Mouse (Mus musculus): ENCODE results near the gene Zfp326. TPM values are rescaled to one million over a fixed set of nuclear protein-coding genes. Genes with fewer than 3 reads are reported as not detected.
A peak's percentile ranks its signal among the peaks of the same experiment; 100 is the strongest.

Gene Zfp326
- polyA plus RNA-seq (2014; fragmentation: Nextera tagmentation; extraction: Ambion mirVana), result 44.1 and 47.7 TPM in 2 replicates

- no peaks in the 10 kb centered on the region for H3K27me3 ChIP-seq (ENCODE audit: control insufficient read depth, insufficient read depth, low read length)
- no peaks in the 10 kb centered on the region for H3K9me3 ChIP-seq (ENCODE audit: control insufficient read depth, low read length)
- peak within 1 kb of the TSS; percentile 96 for H3K4me3 ChIP-seq (ENCODE audit: low read depth, low read length)
- peak within 1 kb of the TSS; percentile 69 for H3K4me2 ChIP-seq (ENCODE audit: low read depth, severe bottlenecking)
- no peaks in the 10 kb centered on the region for H3K36me3 ChIP-seq (ENCODE audit: control insufficient read depth, insufficient read depth, low read length)
- DNase-seq (ENCODE audit: low spot score) (peak; percentile 96), ATAC-seq (ENCODE audit: insufficient number of reproducible peaks, low FRiP score, low TSS enrichment, low read depth) (peak; percentile 97)
- WGBS, result under 1% methylated on average over 74 of the region's 83 CpGs
- H3K9ac ChIP-seq (ENCODE audit: low read length), result peak within 1 kb of the TSS; percentile 100
- peaks cover 12% of the 10 kb centered on the region; the same call in 1 of the 2 replicates for H3K4me1 ChIP-seq (ENCODE audit: control insufficient read depth, insufficient read depth, low read length)
- peak within 1 kb of the TSS; percentile 84 for H3K27ac ChIP-seq (replicated peaks; ENCODE audit: low read depth, low read length)
Measured at GRCm38 (mm10) chr5:105876068-105876924, at the start of gene Zfp326. Zfp326 (plus strand) TSS chr5:105876565.

GRCm38 (mm10) chr5:105826916-105827510 is 49.4 kb upstream of the Zfp326 start:
- no peak for ATAC-seq (ENCODE audit: insufficient number of reproducible peaks, low FRiP score, low TSS enrichment, low read depth)
- Histone ChIP-seq H3K27ac (replicated peaks; ENCODE audit: low read depth, low read length) (no peak overlapping the region), H3K9ac (ENCODE audit: low read length) (no peak overlapping the region), H3K36me3 (ENCODE audit: control insufficient read depth, insufficient read depth, low read length) (no peaks in the 10 kb centered on the region), H3K4me1 (ENCODE audit: control insufficient read depth, insufficient read depth, low read length) (peaks cover 10% of the 10 kb centered on the region; the same call in 1 of the 2 replicates), H3K4me3 (ENCODE audit: low read depth, low read length) (no peak overlapping the region), H3K9me3 (ENCODE audit: control insufficient read depth, low read length) (no peaks in the 10 kb centered on the region), H3K4me2 (ENCODE audit: low read depth, severe bottlenecking) (no peak overlapping the region), H3K27me3 (ENCODE audit: control insufficient read depth, insufficient read depth, low read length) (no peaks in the 10 kb centered on the region)
- DNase-seq (ENCODE audit: low spot score), result no peak
- 51% methylated on average over 5 of the region's 5 CpGs for WGBS

- H3K9me3 ChIP-seq (ENCODE audit: control insufficient read depth, low read length), result no peaks in the 10 kb centered on the region
- no peak overlapping the region for H3K4me2 ChIP-seq (ENCODE audit: low read depth, severe bottlenecking)
- WGBS, result 94% methylated on average over 3 of the region's 3 CpGs
- no peaks in the 10 kb centered on the region for H3K36me3 ChIP-seq (ENCODE audit: control insufficient read depth, insufficient read depth, low read length)
- H3K27ac ChIP-seq (replicated peaks; ENCODE audit: low read depth, low read length), result no peak overlapping the region
- ATAC-seq (ENCODE audit: insufficient number of reproducible peaks, low FRiP score, low TSS enrichment, low read depth), result no peak
- peaks cover 6% of the 10 kb centered on the region; the same call in 1 of the 2 replicates for H3K4me1 ChIP-seq (ENCODE audit: control insufficient read depth, insufficient read depth, low read length)
- H3K4me3 ChIP-seq (ENCODE audit: low read depth, low read length), result no peak overlapping the region
- H3K9ac ChIP-seq (ENCODE audit: low read length), result no peak overlapping the region
- DNase-seq (ENCODE audit: low spot score), result no peak
- H3K27me3 ChIP-seq (ENCODE audit: control insufficient read depth, insufficient read depth, low read length), result no peaks in the 10 kb centered on the region
Measured at GRCm38 (mm10) chr5:105828050-105828449, 48.3 kb upstream of the Zfp326 start.

- 20% methylated on average over 7 of the region's 7 CpGs for WGBS
- DNase-seq (ENCODE audit: low spot score), result peak; percentile 31
- Histone ChIP-seq H3K27me3 (ENCODE audit: control insufficient read depth, insufficient read depth, low read length) (no peaks in the 10 kb centered on the region), H3K9ac (ENCODE audit: low read length) (no peak overlapping the region), H3K36me3 (ENCODE audit: control insufficient read depth, insufficient read depth, low read length) (no peaks in the 10 kb centered on the region), H3K9me3 (ENCODE audit: control insufficient read depth, low read length) (no peaks in the 10 kb centered on the region), H3K4me3 (ENCODE audit: low read depth, low read length) (no peak overlapping the region), H3K27ac (replicated peaks; ENCODE audit: low read depth, low read length) (no peak overlapping the region), H3K4me1 (ENCODE audit: control insufficient read depth, insufficient read depth, low read length) (0 out of 2 replicates have a peak, but pooled peaks cover 2% of the 10 kb centered on the region), H3K4me2 (ENCODE audit: low read depth, severe bottlenecking) (no peak overlapping the region)
- ATAC-seq (ENCODE audit: insufficient number of reproducible peaks, low FRiP score, low TSS enrichment, low read depth), result 0 out of 2 replicates have a peak, but pooled peaks have one; percentile 69
Measured at GRCm38 (mm10) chr5:105829008-105829586, 47.3 kb upstream of the Zfp326 start.

GRCm38 (mm10) chr5:105832140-105832539 is 44.2 kb upstream of the Zfp326 start:
- H3K36me3 ChIP-seq (ENCODE audit: control insufficient read depth, insufficient read depth, low read length), result no peaks in the 10 kb centered on the region

GRCm38 (mm10) chr5:105833923-105834322 is 42.4 kb upstream of the Zfp326 start:
- Histone ChIP-seq H3K27ac (replicated peaks; ENCODE audit: low read depth, low read length) (no peak overlapping the region), H3K27me3 (ENCODE audit: control insufficient read depth, insufficient read depth, low read length) (no peaks in the 10 kb centered on the region), H3K9ac (ENCODE audit: low read length) (no peak overlapping the region), H3K36me3 (ENCODE audit: control insufficient read depth, insufficient read depth, low read length) (no peaks in the 10 kb centered on the region), H3K4me2 (ENCODE audit: low read depth, severe bottlenecking) (no peak overlapping the region), H3K4me3 (ENCODE audit: low read depth, low read length) (no peak overlapping the region), H3K9me3 (ENCODE audit: control insufficient read depth, low read length) (no peaks in the 10 kb centered on the region), H3K4me1 (ENCODE audit: control insufficient read depth, insufficient read depth, low read length) (0 out of 2 replicates have a peak, but pooled peaks cover under 1% of the 10 kb centered on the region)
- 61% methylated on average over 3 of the region's 3 CpGs for WGBS
- DNase-seq (ENCODE audit: low spot score) (no peak), ATAC-seq (ENCODE audit: insufficient number of reproducible peaks, low FRiP score, low TSS enrichment, low read depth) (no peak)

More at GRCm38 (mm10) chr5:105832140-105832539, 44.2 kb upstream of the Zfp326 start:
- H3K27ac ChIP-seq (replicated peaks; ENCODE audit: low read depth, low read length), result no peak overlapping the region
- no peaks in the 10 kb centered on the region for H3K27me3 ChIP-seq (ENCODE audit: control insufficient read depth, insufficient read depth, low read length)
- H3K4me2 ChIP-seq (ENCODE audit: low read depth, severe bottlenecking), result no peak overlapping the region
- no peak overlapping the region for H3K4me3 ChIP-seq (ENCODE audit: low read depth, low read length)
- DNase-seq (ENCODE audit: low spot score), result no peak
- no peaks in the 10 kb centered on the region for H3K9me3 ChIP-seq (ENCODE audit: control insufficient read depth, low read length)
- H3K9ac ChIP-seq (ENCODE audit: low read length), result no peak overlapping the region
- WGBS, result 87% methylated on average over 7 of the region's 7 CpGs
- ATAC-seq (ENCODE audit: insufficient number of reproducible peaks, low FRiP score, low TSS enrichment, low read depth), result no peak
- H3K4me1 ChIP-seq (ENCODE audit: control insufficient read depth, insufficient read depth, low read length), result 0 out of 2 replicates have a peak, but pooled peaks cover 2% of the 10 kb centered on the region

- H3K9me3 ChIP-seq (ENCODE audit: control insufficient read depth, low read length), result no peaks in the 10 kb centered on the region
- no peak for DNase-seq (ENCODE audit: low spot score)
Measured at GRCm38 (mm10) chr5:105836006-105836405, 40.4 kb upstream of the Zfp326 start.

GRCm38 (mm10) chr5:105839740-105840310 is 36.5 kb upstream of the Zfp326 start:
- DNase-seq (ENCODE audit: low spot score) (no peak), ATAC-seq (ENCODE audit: insufficient number of reproducible peaks, low FRiP score, low TSS enrichment, low read depth) (no peak)
- Histone ChIP-seq H3K27ac (replicated peaks; ENCODE audit: low read depth, low read length) (no peak overlapping the region), H3K9ac (ENCODE audit: low read length) (no peak overlapping the region), H3K4me2 (ENCODE audit: low read depth, severe bottlenecking) (no peak overlapping the region), H3K9me3 (ENCODE audit: control insufficient read depth, low read length) (no peaks in the 10 kb centered on the region), H3K4me1 (ENCODE audit: control insufficient read depth, insufficient read depth, low read length) (no peaks in the 10 kb centered on the region), H3K36me3 (ENCODE audit: control insufficient read depth, insufficient read depth, low read length) (no peaks in the 10 kb centered on the region), H3K27me3 (ENCODE audit: control insufficient read depth, insufficient read depth, low read length) (no peaks in the 10 kb centered on the region), H3K4me3 (ENCODE audit: low read depth, low read length) (no peak overlapping the region)
- WGBS, result 76% methylated on average over 13 of the region's 13 CpGs

More at GRCm38 (mm10) chr5:105836006-105836405, 40.4 kb upstream of the Zfp326 start:
- H3K4me2 ChIP-seq (ENCODE audit: low read depth, severe bottlenecking), result no peak overlapping the region
- no peak overlapping the region for H3K9ac ChIP-seq (ENCODE audit: low read length)
- H3K27ac ChIP-seq (replicated peaks; ENCODE audit: low read depth, low read length), result no peak overlapping the region
- no peak overlapping the region for H3K4me3 ChIP-seq (ENCODE audit: low read depth, low read length)
- no peaks in the 10 kb centered on the region for H3K4me1 ChIP-seq (ENCODE audit: control insufficient read depth, insufficient read depth, low read length)
- no peaks in the 10 kb centered on the region for H3K27me3 ChIP-seq (ENCODE audit: control insufficient read depth, insufficient read depth, low read length)
- no peak for ATAC-seq (ENCODE audit: insufficient number of reproducible peaks, low FRiP score, low TSS enrichment, low read depth)
- WGBS, result 80% methylated on average over 9 of the region's 9 CpGs
- H3K36me3 ChIP-seq (ENCODE audit: control insufficient read depth, insufficient read depth, low read length), result no peaks in the 10 kb centered on the region

All from limb, embryonic 11.5 days (tissue).